Mouse (Mus musculus): ENCODE data around the gene Rps15a.

DNA sequence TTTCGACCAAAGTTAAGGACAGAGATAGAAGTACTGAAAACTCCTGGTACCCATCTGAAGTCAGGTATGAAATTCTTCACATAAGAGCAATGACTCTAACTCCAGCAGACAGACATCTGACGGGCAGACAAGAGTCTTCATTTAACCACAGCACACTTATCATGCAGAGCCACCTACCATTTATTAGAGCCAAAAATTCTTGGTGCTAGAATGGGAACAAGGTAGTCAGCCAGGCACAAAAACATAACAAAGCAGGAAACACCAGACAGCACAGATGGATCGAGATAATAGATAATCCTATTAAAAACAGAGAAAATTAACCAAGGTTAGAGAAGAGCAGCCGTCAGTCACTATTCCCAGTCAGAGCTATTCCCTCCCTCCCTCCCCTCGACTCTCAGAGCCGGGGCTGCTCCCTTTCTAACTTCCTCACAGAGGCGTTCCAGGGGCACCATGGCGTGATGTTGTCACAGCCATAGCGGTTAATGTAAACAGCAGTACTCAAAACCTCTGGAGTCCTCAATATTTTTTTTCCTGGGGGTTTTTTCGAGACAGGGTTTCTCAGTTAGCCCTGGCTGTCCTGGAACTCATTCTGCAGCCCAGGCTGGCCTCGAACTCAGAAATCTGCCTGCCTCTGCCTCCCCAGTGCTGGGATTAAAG, 10.4 kb upstream of the Rps15a start:
- TF ChIP-seq CTCF (IDR thresholded peaks at IDR 0.05; ENCODE audit: borderline replicate concordance, control insufficient read depth, extremely low read depth, insufficient read depth, low read length, poor library complexity) (no peak), POLR2A (IDR thresholded peaks at IDR 0.05; ENCODE audit: control insufficient read depth, extremely low read depth, insufficient read depth, low read length, poor library complexity) (no peak)
